Mouse (Mus musculus) gastrocnemius, postnatal 36 days (tissue): ENCODE data around the gene Hoxd12. TPM values are rescaled to one million over a fixed set of nuclear protein-coding genes. Genes with fewer than 3 reads are reported as not detected.

Source experiments
- DNase-seq, 2 experiments: peaks; one replicate each; pipeline ENCODE4 v3.0.0; 2022
- intact Hi-C: fragments of 180-260 bp; cut with DNase I; formaldehyde crosslinking; loops from one replicate; pipeline ENCODE4 v1.15.1; 2025
- microRNA-seq, 2 experiments: library from miRNA; unstranded; fragments of <30 nt; microRNA quantifications; one replicate each; pipeline ENCODE4 v1.2.0; 2021
- total RNA-seq, 2 experiments: library from RNA; stranded (reverse); gene quantifications; 2 replicates each; pipeline ENCODE4 v1.2.3; 2021

Gene Hoxd12
- total RNA-seq, 2 experiments from 2014 or later: not detected

- intact Hi-C loops: no loop called here
- no peak for DNase-seq
These were observed 46.2 kb downstream of the Hoxd12 start for GRCm38 (mm10) chr2:74720955-74721491.

- intact Hi-C loops: no loop called here
- DNase-seq: no peak
These were observed 47.1 kb downstream of the Hoxd12 start for GRCm38 (mm10) chr2:74721882-74722281.

GRCm38 (mm10) chr2:74722949-74723348, 48.1 kb downstream of the Hoxd12 start:
- no peak for DNase-seq
- intact Hi-C loops: no loop called here

GRCm38 (mm10) chr2:74724244-74725015, 49.6 kb downstream of the Hoxd12 start:
- no peak for DNase-seq
- intact Hi-C loops: no loop called here

- DNase-seq: no peak
- intact Hi-C loops: no loop called here
These were observed 50.4 kb downstream of the Hoxd12 start for GRCm38 (mm10) chr2:74725171-74725570.

GRCm38 (mm10) chr2:74726551-74726950, 51.7 kb downstream of the Hoxd12 start, which contains the start of gene Gm28230:
Gene Gm28230, plus strand, starts transcription at chr2:74726728.
- DNase-seq: no peak
- intact Hi-C loops: no loop called here

GRCm38 (mm10) chr2:74726973-74727639, 52.3 kb downstream of the Hoxd12 start:
- intact Hi-C loops: no loop called here
- no peak for DNase-seq

Small RNA genes lying within 50 kb of the gene (microRNA-seq; reads per million reads assigned to microRNA genes)
- 0 reads per million in 2 experiments for gene Gm44463
- 17,226 to 26,347 reads per million in 2 experiments for gene Mir10b

Other genes starting within 250 kb of the Hoxd12 start
- 10 to 100 TPM; 47.6 to 50.4 TPM for gene Lnpk, start 95.6 kb upstream of the Hoxd12 start, total RNA-seq
- gene Evx2, start 15.5 kb upstream of the Hoxd12 start, total RNA-seq: not detected
- gene Hoxd13, start 6.7 kb upstream of the Hoxd12 start, total RNA-seq: not detected
- gene Hoxd11, start 4.5 kb downstream of the Hoxd12 start, total RNA-seq: not detected
- gene Hoxd10, start 16.9 kb downstream of the Hoxd12 start, total RNA-seq: 1 to 10 TPM; 3.8 to 4.6 TPM
- gene Hoxd9, start 22.7 kb downstream of the Hoxd12 start, total RNA-seq: 10 to 100 TPM; 16.7 to 16.8 TPM
- gene Hoxd8, start 29.6 kb downstream of the Hoxd12 start, total RNA-seq: 10 to 100 TPM; 38.1 to 38.5 TPM
- gene Hoxd3, start 36.9 kb downstream of the Hoxd12 start, total RNA-seq: under 1 TPM in 1 of 2 experiments, not detected in 1; 0.32 TPM
- 1 to 10 TPM; 1.1 to 1.5 TPM for gene Hoxd4, start 36.9 kb downstream of the Hoxd12 start, total RNA-seq
- under 1 TPM in 1 of 2 experiments, not detected in 1; 0.12 TPM for gene Gm28230, start 51.7 kb downstream of the Hoxd12 start, total RNA-seq
- not detected for gene Hoxd1, start 88.0 kb downstream of the Hoxd12 start, total RNA-seq
- gene Mtx2, start 150.8 kb downstream of the Hoxd12 start, total RNA-seq: 10 to 100 TPM; 26.1 to 32.9 TPM